Mouse (Mus musculus): ENCODE data around the gene Ak4.

GRCm38 (mm10) chr4:101506372-101506771 lies 87.3 kb downstream of the Ak4 start:
- TF ChIP-seq ZC3H11A (IDR thresholded peaks at IDR 0.05; ENCODE audit: borderline replicate concordance, low read depth, low read length) (no peak), HCFC1 (IDR thresholded peaks at IDR 0.05; ENCODE audit: borderline replicate concordance, insufficient read depth, low read length) (no peak)

Measured in ES-E14 (cell line).